Mouse (Mus musculus) limb, embryonic 11.5 days (tissue): ENCODE data around the gene Tenm2. TPM values are rescaled to one million over a fixed set of nuclear protein-coding genes. Genes with fewer than 3 reads are reported as not detected.

Source experiments
- ATAC-seq: fragments of 200-750 bp; cut with Nextera tagmentation; 2 replicates; pipeline ENCODE4 v1.8.0; 2017; ENCODE audit warnings: low read depth; ENCODE audit not compliant: insufficient number of reproducible peaks, low FRiP score, low TSS enrichment
- DNase-seq: peaks from one replicate; pipeline ENCODE4 v3.0.0-alpha.2; 2015; ENCODE audit warnings: low spot score
- H3K27ac ChIP-seq: fragments of 300-500 bp; sonication (generic); replicated peaks from 2 replicates; pipeline ENCODE4 v1.5.1; 2014; ENCODE audit warnings: low read depth, mild to moderate bottlenecking, low read length
- H3K27me3 ChIP-seq: fragments of 300-500 bp; sonication (generic); 2 replicates; pipeline ENCODE4 v1.6.1; 2014; ENCODE audit warnings: mild to moderate bottlenecking, low read length, mixed read lengths; ENCODE audit not compliant: control insufficient read depth, insufficient read depth
- H3K36me3 ChIP-seq: fragments of 300-500 bp; sonication (generic); 2 replicates; pipeline ENCODE4 v1.6.1; 2014; ENCODE audit warnings: mild to moderate bottlenecking, low read length, moderate library complexity, mixed read lengths; ENCODE audit not compliant: control insufficient read depth, insufficient read depth
- H3K4me1 ChIP-seq: fragments of 300-500 bp; sonication (generic); 2 replicates; pipeline ENCODE4 v1.6.1; 2014; ENCODE audit warnings: low read length, mixed read lengths; ENCODE audit not compliant: control insufficient read depth, insufficient read depth
- H3K4me2 ChIP-seq: fragments of 300-500 bp; sonication (generic); 2 replicates; pipeline ENCODE4 v1.6.1; 2014; ENCODE audit warnings: low read depth, mild to moderate bottlenecking, moderate library complexity; ENCODE audit not compliant: severe bottlenecking
- H3K4me3 ChIP-seq: fragments of 300-500 bp; sonication (generic); 2 replicates; pipeline ENCODE4 v1.5.1; 2014; ENCODE audit warnings: low read depth, low read length
- H3K9ac ChIP-seq: fragments of 300-500 bp; sonication (generic); 2 replicates; pipeline ENCODE4 v1.6.1; 2014; ENCODE audit warnings: mild to moderate bottlenecking, low read length
- H3K9me3 ChIP-seq: fragments of 300-500 bp; sonication (generic); 2 replicates; pipeline ENCODE4 v1.6.1; 2016; ENCODE audit warnings: low read length; ENCODE audit not compliant: control insufficient read depth
- WGBS: fragments of 180-500 bp; shearing (Covaris S2); extraction: QIAGEN DNeasy Blood & Tissue Kit; methylation state at CpG from one replicate; pipeline ENCODE4 v1.1.7; 2014; 5-methylcytosine and 5-hydroxymethylcytosine counted together
- polyA plus RNA-seq: library from polyadenylated mRNA; unstranded; fragments of >200 nt; fragmentation: Nextera tagmentation; extraction: Ambion mirVana; gene quantifications from 2 replicates; pipeline ENCODE4 v1.2.1, GENCODE M21; 2014

The Tenm2 gene
- polyA plus RNA-seq, 1 experiment from 2014 or later, result 0.44 TPM

- peak; percentile 61 for DNase-seq
- Histone ChIP-seq H3K4me3 (no peak overlapping the region), H3K4me2 (no peak overlapping the region), H3K27ac (no peak overlapping the region), H3K9ac (no peak overlapping the region), H3K36me3 (no peaks in the 10 kb centered on the region), H3K27me3 (no peaks in the 10 kb centered on the region), H3K4me1 (no peaks in the 10 kb centered on the region), H3K9me3 (no peaks in the 10 kb centered on the region)
- ATAC-seq, result no peak
- 49% methylated on average over 12 of the region's 12 CpGs for WGBS
These were observed 839.7 kb downstream of the Tenm2 start for GRCm38 (mm10) chr11:36395803-36396710.

GRCm38 (mm10) chr11:36384696-36385095 is 851.1 kb downstream of the Tenm2 start:
- 69% methylated on average over 5 of the region's 5 CpGs for WGBS
- no peaks in the 10 kb centered on the region for H3K27me3 ChIP-seq
- H3K27ac ChIP-seq, result no peak overlapping the region
- H3K9ac ChIP-seq, result no peak overlapping the region
- no peak overlapping the region for H3K4me2 ChIP-seq
- no peak for DNase-seq
- no peak for ATAC-seq
- no peaks in the 10 kb centered on the region for H3K4me1 ChIP-seq
- H3K4me3 ChIP-seq, result no peak overlapping the region
- no peaks in the 10 kb centered on the region for H3K36me3 ChIP-seq
- H3K9me3 ChIP-seq, result no peaks in the 10 kb centered on the region

GRCm38 (mm10) chr11:36371814-36372213 is 864.0 kb downstream of the Tenm2 start:
- Histone ChIP-seq H3K36me3 (no peaks in the 10 kb centered on the region), H3K4me2 (no peak overlapping the region), H3K9ac (no peak overlapping the region), H3K9me3 (no peaks in the 10 kb centered on the region), H3K4me1 (no peaks in the 10 kb centered on the region), H3K27ac (no peak overlapping the region), H3K27me3 (no peaks in the 10 kb centered on the region), H3K4me3 (no peak overlapping the region)
- ATAC-seq (no peak), DNase-seq (no peak)
- 92% methylated on average over 7 of the region's 7 CpGs for WGBS

GRCm38 (mm10) chr11:36365067-36365466 is 870.7 kb downstream of the Tenm2 start:
- Histone ChIP-seq H3K4me2 (no peak overlapping the region), H3K4me1 (peaks cover 4% of the 10 kb centered on the region; the same call in 1 of the 2 replicates), H3K27me3 (no peaks in the 10 kb centered on the region), H3K9me3 (no peaks in the 10 kb centered on the region), H3K36me3 (no peaks in the 10 kb centered on the region), H3K4me3 (no peak overlapping the region), H3K9ac (no peak overlapping the region), H3K27ac (no peak overlapping the region)
- ATAC-seq (no peak), DNase-seq (no peak)
- WGBS, result 94% methylated on average over 5 of the region's 5 CpGs

GRCm38 (mm10) chr11:36364441-36364840 is 871.3 kb downstream of the Tenm2 start:
- Histone ChIP-seq H3K4me3 (no peak overlapping the region), H3K4me2 (no peak overlapping the region; the same call in 1 of the 2 replicates), H3K4me1 (peaks cover 4% of the 10 kb centered on the region; the same call in 1 of the 2 replicates), H3K9me3 (no peaks in the 10 kb centered on the region), H3K27me3 (no peaks in the 10 kb centered on the region), H3K27ac (no peak overlapping the region), H3K36me3 (no peaks in the 10 kb centered on the region), H3K9ac (no peak overlapping the region)
- ATAC-seq (no peak), DNase-seq (peak; percentile 52)
- WGBS, result 19% methylated on average over 9 of the region's 9 CpGs

- WGBS, result 78% methylated on average over 8 of the region's 8 CpGs
- ATAC-seq (no peak), DNase-seq (no peak)
- no peak overlapping the region for H3K4me2 ChIP-seq
- H3K9ac ChIP-seq, result no peak overlapping the region
- no peak overlapping the region for H3K27ac ChIP-seq
- no peaks in the 10 kb centered on the region for H3K9me3 ChIP-seq
- no peaks in the 10 kb centered on the region for H3K27me3 ChIP-seq
- H3K36me3 ChIP-seq, result no peaks in the 10 kb centered on the region
- H3K4me1 ChIP-seq, result peaks cover 4% of the 10 kb centered on the region; the same call in 1 of the 2 replicates
- no peak overlapping the region for H3K4me3 ChIP-seq
These were observed 873.2 kb downstream of the Tenm2 start for GRCm38 (mm10) chr11:36362514-36362913.

GRCm38 (mm10) chr11:36353252-36353651 is 882.5 kb downstream of the Tenm2 start:
- WGBS, result 82% methylated on average over 1 of the region's 1 CpGs
- Histone ChIP-seq H3K9ac (no peak overlapping the region), H3K9me3 (no peaks in the 10 kb centered on the region), H3K4me2 (no peak overlapping the region), H3K4me1 (no peaks in the 10 kb centered on the region), H3K27me3 (no peaks in the 10 kb centered on the region), H3K27ac (no peak overlapping the region), H3K4me3 (no peak overlapping the region), H3K36me3 (no peaks in the 10 kb centered on the region)
- ATAC-seq (no peak), DNase-seq (no peak)

- no peaks in the 10 kb centered on the region for H3K4me1 ChIP-seq
- no peak overlapping the region for H3K27ac ChIP-seq
- DNase-seq (no peak), ATAC-seq (no peak)
- 55% methylated on average over 6 of the region's 6 CpGs for WGBS
- H3K9me3 ChIP-seq, result no peaks in the 10 kb centered on the region
- H3K36me3 ChIP-seq, result no peaks in the 10 kb centered on the region
- H3K4me3 ChIP-seq, result no peak overlapping the region
- no peak overlapping the region for H3K9ac ChIP-seq
- no peak overlapping the region for H3K4me2 ChIP-seq
- H3K27me3 ChIP-seq, result no peaks in the 10 kb centered on the region
These were observed 884.0 kb downstream of the Tenm2 start for GRCm38 (mm10) chr11:36351752-36352151.
